Mouse (Mus musculus) kidney, adult 18-20 months (tissue): ENCODE data around the gene Pcx.
A peak's percentile ranks its signal among the peaks of the same experiment; 100 is the strongest.

Experiments used
- DNase-seq: peaks from one replicate; pipeline ENCODE4 v3.0.0; 2021

Gene Pcx

DNA sequence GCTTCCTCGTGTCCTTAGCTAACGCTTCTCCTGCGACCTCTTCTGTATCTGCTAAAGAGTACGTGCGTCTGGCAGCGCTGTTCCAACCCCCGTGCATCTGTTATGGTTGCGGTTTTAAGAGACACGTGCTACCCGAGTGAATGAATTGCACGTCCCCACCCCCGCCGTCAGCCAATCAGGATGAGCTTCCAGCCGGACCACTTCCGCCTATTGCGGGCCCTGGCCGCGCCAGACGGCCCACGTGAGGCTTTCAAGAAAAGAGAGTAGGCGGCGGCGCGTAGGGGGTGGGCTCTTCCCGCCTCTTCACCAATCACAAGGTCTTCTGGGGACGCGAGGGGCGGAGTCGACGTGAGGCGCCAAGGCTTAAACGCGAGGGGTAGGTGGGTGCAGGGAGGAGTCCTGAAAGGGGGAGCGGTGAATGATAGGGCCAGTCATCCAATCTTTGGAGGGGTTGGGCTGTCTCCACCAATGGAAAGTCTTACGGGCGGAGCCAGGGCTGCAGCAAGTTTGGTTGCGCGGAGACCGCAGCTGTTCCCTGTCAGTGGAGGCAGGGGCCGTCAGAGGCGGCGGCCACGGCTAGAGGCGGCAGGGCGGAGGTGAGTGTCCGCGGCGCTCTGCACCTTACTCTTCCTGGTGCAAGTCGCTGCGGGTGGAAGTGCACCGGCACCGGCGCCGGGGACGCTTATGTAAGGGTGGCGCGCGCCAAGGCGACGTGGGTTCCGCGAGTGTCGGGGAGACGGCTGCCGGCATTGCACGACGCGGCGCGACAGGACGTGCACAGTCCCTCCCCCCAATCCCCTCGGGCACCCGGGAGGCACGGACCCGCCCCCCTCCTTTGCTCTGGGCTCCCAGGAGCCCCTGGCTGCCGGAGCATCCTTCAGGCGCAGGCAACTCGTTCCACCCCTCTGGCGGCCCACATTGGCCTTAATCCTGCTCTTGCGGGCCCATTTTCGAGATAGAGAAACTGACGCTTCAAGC, at the start of gene Pcx:
TSS of gene Pcx (plus strand) at position 487 of the 978 bp plus-strand sequence.
- peak; percentile 98 for DNase-seq

DNA sequence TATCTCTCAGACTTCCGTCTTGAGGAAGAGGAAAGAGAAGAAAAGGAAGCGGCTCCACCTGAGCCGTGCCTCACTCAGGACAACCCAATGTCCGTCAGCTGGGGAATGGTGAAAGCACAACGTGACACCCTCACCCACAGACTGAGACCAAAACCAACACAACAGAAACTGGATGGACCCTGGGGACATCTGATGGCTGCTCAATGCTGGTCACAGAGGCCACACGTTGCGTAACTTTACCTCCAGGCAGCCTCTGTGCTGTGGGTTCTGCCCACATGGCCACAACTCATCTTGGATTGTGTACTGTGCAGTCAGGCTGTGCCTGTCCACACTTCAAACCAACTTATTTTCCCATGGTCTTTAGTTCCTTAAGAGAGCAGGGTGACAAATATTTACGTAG, 48.3 kb upstream of the Pcx start:
- DNase-seq, result no peak

DNA sequence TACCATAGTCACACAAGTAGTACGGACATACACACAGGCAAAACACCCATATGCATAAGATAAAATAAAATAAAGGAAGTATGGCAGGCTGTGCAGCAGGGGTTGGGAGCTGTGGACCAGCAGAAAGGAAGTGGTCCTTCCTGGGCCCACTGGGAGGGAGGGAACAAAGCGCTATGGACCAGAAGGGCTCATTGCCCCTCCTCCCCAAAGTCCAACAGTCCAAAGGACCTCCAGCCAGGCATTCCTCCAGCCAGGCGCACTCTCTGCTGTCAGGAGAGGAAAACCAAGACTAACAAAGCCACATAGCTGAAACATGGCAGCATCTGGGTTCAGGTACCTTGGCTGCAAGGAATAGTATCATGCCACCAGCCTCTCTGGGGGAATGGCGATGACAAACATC, 45.6 kb upstream of the Pcx start:
- peak; percentile 20 for DNase-seq

DNA sequence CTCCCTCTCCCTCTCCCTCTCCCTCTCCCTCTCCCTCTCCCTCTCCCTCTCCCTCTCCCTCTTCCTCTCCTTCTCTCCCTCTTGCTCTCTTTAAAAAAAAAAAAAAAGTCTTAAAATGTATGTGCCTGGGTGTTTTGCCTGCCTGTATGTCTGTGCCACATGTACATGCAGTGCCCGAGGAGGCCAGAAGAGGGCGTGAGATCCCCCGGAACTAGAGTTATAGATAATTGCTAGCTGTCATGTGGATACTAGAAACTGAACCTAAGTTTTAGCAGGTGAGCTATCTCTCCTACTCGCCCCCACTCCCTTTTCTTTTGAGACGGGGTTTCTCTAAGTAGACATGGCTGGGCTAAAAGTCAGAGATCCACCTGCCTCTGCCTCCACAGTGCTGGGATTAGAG, 41.9 kb upstream of the Pcx start:
- peak; percentile 50 for DNase-seq

DNA sequence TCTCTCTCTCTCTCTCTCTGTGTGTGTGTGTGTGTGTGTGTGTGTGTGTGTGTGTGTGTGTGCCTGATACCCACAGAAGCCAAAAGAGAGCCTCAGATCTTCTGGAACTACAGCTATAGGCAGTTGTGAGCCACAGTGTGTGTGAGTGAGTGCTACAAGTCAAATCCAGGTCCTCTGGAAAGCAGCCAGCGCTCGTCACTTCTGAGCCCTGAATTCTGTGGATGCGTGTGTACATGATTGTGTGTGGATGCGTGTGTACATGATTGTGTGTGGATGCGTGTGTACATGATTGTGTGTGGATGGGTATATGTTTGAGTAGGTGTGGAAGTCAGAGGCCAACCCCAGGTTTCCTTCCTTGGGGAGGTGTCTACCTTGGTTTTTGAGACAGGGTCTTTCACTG, 36.7 kb upstream of the Pcx start:
- DNase-seq, result no peak

DNA sequence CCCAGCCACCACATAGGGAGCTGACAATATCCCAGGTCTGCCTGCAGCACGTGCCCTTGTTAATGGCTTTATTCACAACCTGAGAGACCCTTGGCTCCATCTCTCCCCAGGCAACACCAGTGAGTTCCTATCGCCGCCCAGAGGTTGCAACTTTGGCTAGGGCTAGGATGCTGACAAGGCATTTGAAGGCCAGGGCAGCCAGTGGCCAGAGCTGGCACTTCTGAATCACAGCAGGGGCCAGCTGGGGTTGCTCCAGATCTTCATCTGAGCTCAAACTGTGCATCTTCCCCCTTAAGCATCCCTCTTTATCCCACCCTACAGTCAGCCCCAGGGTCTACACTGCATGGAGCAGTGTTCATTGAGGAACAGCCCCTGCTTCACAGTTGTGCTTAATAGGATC, 35.5 kb upstream of the Pcx start:
- no peak for DNase-seq

DNA sequence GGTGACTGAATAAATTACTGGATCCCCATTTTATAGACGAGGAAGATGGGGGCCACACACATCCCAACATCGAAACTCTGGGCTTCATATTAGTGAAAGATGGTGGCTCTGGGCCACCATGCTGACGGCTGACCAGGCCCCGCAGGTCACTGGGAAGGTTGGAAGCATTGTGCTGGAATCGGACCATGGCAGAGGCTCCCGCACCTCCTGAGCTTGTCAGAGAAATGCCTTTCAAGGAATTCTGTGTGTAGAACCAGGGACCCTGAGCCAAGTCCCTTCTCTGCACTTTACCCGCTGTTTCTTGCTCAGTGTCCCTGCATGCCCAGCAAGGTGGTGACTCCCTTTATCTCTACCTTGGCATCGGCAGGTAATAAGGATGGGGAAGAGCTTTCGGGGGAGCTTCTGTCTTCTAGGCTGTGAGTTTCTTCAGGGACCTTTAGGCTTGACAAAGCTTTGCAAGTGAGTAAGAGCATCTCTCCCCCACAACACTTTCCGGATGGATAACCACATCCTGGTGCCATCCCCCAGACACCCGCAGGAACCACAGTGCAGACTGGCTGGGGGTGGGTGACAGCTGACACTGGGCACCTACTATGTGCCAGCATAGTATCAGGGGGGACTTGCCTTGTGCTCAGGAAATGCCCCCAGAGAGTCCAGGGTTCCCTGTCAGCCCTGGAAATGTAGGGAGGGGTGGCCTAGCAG, 34.9 kb upstream of the Pcx start:
- no peak for DNase-seq

DNA sequence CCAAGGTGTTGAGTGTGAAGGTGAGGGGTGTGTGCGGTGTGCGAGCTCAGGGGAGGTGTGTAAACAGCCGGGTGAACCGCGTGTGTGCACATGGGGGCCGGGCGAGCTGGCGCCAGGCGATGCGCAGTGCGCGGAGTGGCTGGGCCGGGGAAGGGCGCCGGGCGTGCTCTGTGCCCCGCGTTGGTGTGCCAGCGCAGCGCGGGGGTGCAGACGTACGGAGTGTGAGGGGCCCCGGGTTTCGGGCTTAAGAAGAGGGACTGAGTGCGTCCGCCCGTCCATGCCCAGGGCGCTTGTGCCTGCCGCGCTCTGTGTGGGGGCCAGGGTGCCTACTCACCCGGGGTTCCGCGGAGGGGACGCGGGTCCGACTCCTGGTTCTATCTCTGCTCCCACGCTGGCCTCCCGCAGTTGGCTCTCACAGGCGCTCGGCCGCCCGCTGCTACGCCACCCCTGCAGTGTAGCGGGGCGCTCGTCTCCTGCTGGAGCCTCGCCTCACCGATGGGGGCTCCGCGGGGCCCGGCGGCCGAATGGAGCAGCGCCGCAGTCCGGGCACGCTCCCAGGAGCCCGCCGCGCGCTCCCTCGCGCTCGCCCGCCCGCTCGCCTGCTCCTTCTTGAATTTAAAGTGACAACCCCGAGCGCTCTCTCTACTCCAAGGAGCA, 33.5 kb upstream of the Pcx start:
- peak; percentile 53 for DNase-seq

DNA sequence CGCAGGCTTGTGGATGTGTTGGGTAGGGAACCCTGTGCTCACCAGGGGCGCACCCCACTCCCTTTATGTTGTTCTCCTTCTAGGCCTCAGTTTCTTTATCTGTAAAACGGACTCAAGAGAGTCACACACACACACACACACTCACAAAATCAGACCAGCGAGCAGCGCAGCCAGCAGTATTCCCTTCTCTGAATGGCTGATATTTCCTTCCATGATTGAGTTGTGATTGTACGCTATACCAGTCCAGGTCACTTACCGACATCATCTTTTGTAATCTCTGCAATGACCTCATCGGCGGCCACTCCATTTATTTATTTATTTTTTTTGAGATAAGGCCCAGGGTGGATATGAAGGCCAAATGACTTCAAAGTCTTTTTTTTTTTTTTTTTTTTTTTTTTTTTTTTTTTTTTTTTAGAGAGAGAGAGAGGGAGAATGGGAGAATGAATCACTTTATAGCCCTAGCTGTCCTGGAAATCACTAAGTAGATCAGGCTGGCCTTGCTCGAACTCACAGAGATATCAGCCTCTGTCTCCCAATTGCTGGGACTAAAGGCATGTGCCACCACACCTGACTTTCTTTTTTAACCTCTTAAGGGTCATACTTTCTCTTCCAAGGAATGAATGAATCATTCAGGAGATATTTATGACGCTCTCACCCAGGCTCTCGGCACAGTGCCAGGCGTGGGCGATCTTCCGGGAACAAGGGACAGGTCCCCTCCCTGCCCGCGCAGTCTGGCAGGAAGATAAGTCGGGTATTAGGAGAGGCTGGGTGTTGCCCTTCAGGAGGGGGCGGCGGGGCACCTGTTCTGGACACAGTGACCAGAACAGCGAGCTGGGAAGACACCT, 32.7 kb upstream of the Pcx start, which contains the start of gene Syt12:
TSS of gene Syt12 (minus strand) at position 103 of the 845 bp plus-strand sequence.
- DNase-seq, result no peak

DNA sequence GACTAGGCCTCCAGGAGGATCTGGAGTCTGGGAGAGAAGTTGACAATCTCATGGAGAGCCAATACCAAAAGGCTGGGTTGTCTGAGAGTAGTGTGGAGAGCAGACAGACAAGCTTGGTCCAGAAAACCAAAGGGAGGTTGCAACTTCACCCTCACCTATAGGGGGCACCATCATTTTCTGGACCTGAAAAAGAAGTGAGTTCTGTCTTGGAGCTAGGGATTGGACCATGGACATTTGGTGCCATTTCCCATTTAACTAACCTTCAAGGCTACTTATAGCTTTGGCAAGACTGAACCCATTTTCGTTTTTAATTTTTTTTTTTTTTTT, 32.1 kb upstream of the Pcx start:
- DNase-seq, result no peak

DNA sequence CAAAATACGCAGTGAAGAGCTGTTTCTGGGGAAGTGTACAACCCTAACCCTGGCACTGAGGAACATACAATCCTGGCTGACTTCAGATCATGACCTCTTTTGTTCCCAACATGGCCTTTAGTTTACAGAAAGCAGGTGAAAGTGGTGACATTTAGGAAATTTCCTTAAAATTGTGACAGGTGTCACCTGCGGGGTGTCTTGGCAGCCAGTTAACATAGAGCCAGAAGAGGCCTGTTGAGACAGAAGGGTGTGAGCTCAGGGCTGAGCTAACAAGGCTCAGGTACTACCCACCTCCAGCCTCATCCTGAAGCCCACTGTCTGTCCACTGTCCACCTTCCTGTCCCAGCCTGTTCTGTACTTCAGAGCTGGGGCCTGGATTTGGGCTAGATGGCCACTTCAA, 30.2 kb upstream of the Pcx start:
- no peak for DNase-seq

DNA sequence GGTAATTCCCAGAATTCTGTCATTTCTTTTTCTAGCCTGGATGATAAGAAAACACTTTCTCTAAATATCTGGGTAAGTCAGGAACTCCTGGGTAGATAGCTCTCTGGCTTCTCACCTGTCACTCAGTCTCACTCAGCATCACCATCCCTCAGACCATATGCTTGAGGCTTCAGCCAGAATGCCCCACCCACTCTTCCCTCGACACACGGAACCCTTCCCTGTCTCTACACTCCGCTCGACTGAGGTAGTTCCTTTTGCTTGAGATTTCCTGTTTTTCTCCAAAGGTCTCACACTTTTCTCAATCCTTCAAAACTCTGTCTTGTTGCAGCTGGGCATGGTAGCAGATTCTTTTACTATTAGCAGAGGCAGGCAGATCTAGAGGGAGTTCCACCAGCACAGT, 28.9 kb upstream of the Pcx start:
- DNase-seq, result no peak

DNA sequence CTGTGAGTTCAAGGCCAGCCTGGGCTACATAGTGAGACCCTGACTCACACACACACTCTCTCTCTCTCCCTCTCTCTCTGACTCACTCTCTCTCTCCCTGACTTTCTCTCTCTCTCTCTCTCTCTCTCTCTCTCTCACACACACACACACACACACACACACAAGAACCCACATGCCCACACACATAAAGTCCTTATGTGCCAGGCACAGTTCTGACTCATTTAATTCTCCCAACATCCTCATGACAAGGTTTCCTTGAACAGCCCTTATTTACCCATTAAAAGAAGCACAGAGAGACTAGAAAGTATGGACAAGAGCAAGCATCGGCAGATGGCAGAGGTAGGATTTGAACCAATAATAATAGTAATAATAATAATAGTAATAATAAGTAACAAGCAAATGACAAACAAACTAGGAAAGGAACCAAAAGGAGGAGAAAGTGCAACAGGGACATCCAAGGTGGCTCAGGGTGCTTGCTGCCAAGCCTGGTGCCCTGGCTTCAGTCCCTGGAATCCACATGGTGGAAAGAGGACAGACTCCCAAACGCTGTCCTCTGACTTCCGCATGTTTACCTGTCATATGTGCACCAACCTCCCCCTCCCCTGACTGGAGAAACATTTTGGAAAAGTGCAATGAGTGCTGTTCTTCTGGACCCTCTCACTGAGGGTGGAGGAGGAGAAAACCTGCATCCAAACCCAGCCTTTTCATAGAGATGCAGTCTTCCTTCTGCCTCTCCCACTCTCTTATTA, 28.0 kb upstream of the Pcx start:
- DNase-seq, result no peak

DNA sequence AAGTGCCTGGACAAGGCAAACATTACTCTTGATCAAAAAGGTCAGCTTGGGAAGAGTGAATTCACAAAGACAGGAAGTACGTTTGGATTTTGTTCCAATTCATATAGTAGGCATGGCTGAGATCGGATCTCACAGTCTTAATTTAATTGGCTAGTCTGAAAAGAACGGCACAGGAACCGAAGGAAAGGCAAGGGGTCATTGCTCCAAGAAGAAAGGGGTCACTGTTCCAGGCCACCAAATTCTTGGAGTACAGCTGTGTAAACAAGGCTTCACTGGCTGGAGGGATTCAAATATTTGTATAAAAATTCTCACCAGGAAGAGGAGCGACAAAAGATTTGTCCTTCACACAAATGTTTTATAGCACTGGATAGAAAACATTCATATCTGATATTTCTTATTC, 25.3 kb upstream of the Pcx start:
- DNase-seq, result no peak

DNA sequence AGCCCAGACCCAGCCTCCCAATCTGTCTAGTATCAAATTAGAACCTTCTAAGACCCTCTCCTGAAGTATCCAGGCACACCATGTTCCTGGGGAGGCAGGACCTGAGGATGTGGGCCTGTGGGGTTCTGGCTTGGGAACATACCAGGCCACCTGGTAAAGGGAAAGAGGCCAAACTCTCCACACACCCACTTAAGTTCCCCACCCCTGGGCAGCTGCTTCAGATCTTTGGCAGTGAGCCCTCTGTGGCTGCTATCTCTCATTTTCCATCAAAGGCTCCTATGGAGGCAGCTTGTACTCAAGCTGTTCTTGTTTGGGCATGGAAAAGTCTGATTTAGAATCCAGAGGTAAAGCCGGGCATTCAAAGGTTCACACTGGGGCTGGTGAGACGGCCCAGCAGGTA, 22.4 kb upstream of the Pcx start:
- DNase-seq, result no peak

DNA sequence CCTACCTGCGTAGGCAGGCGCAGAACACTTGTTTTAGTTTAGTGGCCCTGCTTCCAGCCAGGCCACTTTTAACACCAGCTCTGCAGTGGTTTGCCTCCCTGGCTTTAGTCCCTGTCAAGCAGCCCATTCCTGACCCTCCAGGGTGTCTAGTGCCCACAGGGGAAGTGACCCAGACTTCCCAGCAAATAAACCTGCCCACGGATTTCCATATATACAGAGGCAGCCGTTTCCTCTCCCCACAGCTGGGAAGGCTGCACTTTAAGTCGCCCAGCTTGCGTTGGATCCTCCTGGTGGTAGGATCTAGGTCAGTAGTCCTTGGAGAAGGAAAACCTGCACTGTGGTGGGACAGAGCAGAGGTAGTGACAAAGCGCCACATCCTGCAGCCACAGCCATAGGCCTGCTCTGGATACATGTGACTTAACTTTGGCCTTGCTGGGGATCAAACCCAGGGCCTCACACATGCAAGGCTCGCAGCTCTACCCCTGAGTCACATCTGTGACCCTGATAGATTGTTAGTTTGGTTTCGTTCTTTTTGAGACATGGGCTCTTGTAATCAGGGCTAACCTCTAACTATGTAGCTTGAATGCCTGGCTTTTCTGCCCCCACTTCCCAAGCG, 19.1 kb upstream of the Pcx start:
- no peak for DNase-seq

DNA sequence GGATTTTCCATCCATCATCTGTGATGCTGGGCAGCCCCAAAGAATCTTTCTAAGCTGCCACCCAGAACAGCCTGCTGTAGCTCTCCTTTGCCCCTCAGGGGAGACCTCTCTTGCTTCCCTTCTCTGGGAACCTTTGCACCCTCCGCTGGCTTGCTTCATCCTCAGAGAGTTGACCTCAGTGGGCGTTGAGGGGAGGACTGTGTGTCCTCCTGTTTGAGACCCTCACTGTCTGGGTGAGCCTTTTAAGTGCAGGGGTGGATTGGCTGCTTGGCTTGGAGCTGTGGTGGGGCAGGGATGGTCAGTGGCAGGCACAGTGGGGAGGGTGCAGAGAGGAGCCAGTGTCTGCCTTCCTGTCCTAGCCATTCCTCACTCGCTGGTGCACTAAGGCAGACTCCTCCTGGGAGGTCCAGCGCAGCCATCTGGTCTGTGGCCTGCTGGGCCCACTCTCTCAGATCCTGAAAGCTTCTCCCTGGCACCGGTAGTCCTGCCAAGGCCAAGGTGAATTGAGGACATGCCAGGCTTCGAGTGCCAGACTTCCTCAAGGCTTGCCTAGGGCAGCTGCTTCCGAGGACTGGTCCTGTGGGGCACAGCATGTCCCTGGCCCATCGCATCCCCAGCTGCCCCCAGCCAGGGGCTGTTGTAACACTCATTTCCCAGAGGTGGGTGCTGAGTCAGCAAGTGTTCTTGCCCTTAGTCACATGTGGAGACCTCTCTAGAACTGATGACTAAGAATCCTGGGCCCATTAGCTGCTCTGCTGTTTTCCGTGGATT, 17.6 kb upstream of the Pcx start:
- peak; percentile 77 for DNase-seq

DNA sequence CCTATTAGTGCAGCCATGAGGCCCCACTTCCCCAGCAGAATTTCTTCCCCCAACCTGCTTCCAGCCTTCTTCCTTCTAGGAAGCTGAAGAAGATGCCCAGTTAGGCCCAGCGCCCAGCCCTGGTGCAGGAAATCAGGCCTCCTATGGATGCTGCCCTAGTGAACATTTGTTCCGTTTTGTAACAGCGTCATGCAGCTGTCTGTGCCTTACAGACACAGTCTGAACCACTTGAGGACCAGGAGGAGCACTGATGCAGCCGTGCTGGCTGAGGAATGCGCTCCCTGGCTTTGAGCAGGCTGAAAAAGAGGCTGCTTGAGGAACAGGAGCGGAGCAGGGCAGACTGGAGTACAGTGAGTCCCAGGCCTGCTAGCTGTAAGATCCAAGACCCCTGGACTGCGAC, 15.6 kb upstream of the Pcx start:
- DNase-seq, result no peak

DNA sequence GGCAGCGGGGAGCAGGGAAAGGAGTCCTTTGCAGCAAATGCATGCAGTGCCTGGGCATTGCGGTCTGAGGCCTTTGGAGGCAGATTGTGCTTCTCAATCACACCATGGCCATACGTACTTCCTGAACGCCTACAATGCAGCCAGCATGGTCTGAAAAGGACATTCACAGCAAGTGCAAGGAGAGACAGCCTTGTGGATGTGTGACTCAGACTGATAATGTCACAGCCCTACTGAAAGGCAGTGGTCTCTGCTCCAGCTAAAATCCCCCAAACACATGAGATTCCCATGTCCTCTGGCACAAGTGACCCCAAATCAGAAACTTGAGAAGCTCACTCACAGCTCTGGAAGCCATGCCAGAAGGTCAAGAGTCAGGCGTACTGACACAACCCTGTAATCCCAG, 14.5 kb upstream of the Pcx start:
- DNase-seq, result no peak

DNA sequence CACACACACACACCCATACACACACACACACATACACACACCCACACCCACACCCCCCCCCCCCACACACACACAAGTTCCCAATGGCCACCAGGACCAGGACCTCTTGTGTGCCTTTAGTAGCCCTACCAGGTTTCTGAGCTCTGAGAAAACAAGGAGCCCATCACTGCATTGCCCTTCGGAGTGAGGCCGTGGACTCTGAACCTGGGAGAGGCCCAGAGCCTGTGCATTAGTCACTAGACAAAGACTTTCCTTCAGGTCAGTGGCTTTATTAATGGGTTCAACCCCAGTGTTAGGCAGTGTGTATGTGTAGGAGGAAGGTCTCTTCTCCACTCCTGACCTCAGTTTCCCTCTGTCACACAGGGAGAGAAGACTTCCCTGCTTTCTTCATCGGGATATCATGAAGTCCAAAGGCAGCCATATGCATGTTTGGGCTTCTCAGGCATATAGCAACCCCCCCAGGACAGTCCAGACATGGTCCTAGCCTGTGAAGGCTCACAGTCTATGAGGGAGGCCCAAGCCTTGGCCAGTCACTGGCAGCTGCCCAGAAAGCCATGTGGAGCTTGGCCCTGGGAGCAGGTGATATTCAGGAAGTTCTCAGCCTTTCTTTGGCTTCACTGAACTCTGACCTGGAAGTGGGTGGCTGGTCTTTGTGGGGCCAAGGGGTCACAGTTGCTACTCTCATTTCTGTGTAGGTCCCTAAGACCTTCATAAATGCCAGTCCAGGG, 13.6 kb upstream of the Pcx start:
- peak; percentile 56 for DNase-seq
